In the genomic region with DNA sequence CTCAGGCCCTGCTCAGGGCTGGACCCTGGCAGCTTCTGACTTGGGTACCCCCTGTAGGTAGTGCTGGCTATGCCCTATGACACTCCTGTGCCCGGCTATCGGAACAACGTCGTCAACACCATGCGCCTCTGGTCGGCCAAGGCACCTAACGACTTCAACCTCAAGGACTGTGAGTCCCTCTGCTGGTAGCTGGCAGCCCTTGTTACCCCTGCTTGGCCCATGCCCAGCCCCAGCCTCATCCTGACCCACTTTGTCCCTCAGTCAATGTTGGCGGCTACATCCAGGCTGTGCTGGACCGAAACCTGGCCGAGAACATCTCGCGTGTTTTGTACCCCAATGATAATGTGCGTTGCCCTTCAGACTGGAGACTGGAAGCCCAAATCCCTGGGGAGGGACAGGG, we compare ENCODE assay signal across 15 mouse cellular contexts. TPM values are rescaled to one million over a fixed set of nuclear protein-coding genes. Genes with fewer than 3 reads are reported as not detected.
DNase-seq lines count a peak whose midpoint lies in the region; ATAC-seq and TF ChIP-seq lines count a peak whose summit lies in the region.
"Had no signal": no experiment of that assay in that cellular context is flagged by ENCODE, and none has a peak within 500 bp of the region (broad histone marks: within the 10 kb centered on the region; RNA-seq: fewer than 3 reads in every experiment).

No protein-coding gene starts in this region.

- ATAC-seq in hindbrain, embryonic 11.5 days (ENCODE audit: low FRiP score), result no peak

- H3K9me3 ChIP-seq in hindbrain, embryonic 11.5 days (ENCODE audit: control insufficient read depth, low read length), result no peaks in the 10 kb centered on the region
- H3K9me3 ChIP-seq: heart, embryonic 13.5 days; stomach, embryonic 15.5 days had no signal

- peak overlapping the region; percentile 71 for H3K4me3 ChIP-seq in gastrocnemius, adult 2 months
- no peak overlapping the region for H3K4me3 ChIP-seq in hindbrain, embryonic 11.5 days (ENCODE audit: low read depth, low read length)
- H3K4me3 ChIP-seq: heart, embryonic 13.5 days; stomach, embryonic 15.5 days had no signal

- H3K36me3 ChIP-seq in hindbrain, embryonic 11.5 days (ENCODE audit: control insufficient read depth, insufficient read depth, low read length), result no peaks in the 10 kb centered on the region
- H3K36me3 ChIP-seq: stomach, embryonic 15.5 days had no signal

- peak overlapping the region; percentile 98 for H3K27ac ChIP-seq in gastrocnemius, adult 2 months
- H3K27ac ChIP-seq in hindbrain, embryonic 11.5 days (ENCODE audit: low read depth, low read length), result no peak overlapping the region
- H3K27ac ChIP-seq: heart, embryonic 13.5 days; macrophage; stomach, embryonic 15.5 days had no signal

- WGBS in hindbrain, embryonic 11.5 days, result 81% methylated on average over 13 of the region's 13 CpGs

- no peak overlapping the region for H3K9ac ChIP-seq in hindbrain, embryonic 11.5 days (ENCODE audit: low read depth, low read length)
- H3K9ac ChIP-seq: stomach, embryonic 15.5 days had no signal

- intact Hi-C loops in gastrocnemius, adult 2 months (cut with DNase I), result no loop called here

- H3K27me3 ChIP-seq in hindbrain, embryonic 11.5 days (ENCODE audit: control insufficient read depth, insufficient read depth, low read length), result no peaks in the 10 kb centered on the region
- H3K27me3 ChIP-seq: heart, embryonic 13.5 days; stomach, embryonic 15.5 days had no signal

- peak; percentile 86 for DNase-seq in gastrocnemius, adult 2 months
- no peak for DNase-seq in gastrocnemius, postnatal 4 days (ENCODE audit: low spot score in 2 of 2)
- peak; percentile 51 for DNase-seq in retina, postnatal 1 day
- no peak for DNase-seq in retina, embryonic 14.5 days (ENCODE audit: low spot score)
- DNase-seq in cerebellum, postnatal 14 days, result peak; percentile 60 to 73
- peak; percentile 73 for DNase-seq in skeletal muscle tissue, adult 2 months (ENCODE audit: low read depth, low spot score)
- no peak for DNase-seq in adipocyte (ENCODE audit: low spot score)
- no peak for DNase-seq in hindbrain, embryonic 11.5 days (ENCODE audit: low spot score)
- DNase-seq: kidney, adult 11 months; layer of hippocampus, postnatal 36 days; liver had no signal

- peak; percentile 53 for TF ChIP-seq CTCF in gastrocnemius, adult 2 months (IDR thresholded peaks at IDR 0.05)

- H3K4me1 ChIP-seq in hindbrain, embryonic 11.5 days (replicated peaks; ENCODE audit: control insufficient read depth, insufficient read depth, low read length), result peaks cover 2% of the 10 kb centered on the region

- no peak overlapping the region for H3K4me2 ChIP-seq in hindbrain, embryonic 11.5 days (replicated peaks; ENCODE audit: low read depth, low read length)
- H3K4me2 ChIP-seq: heart, embryonic 13.5 days; stomach, embryonic 15.5 days had no signal

RNA-seq across cellular contexts. Expression of a gene that starts 3.8 kb away (rescaled TPM):
- total RNA-seq in gastrocnemius, adult 2 months (2021), result over 10,000 TPM in 1 of 2 experiments, 1,000 to 10,000 TPM in 1; 6,181 to 10,031 TPM
- total RNA-seq in gastrocnemius, postnatal 4 days (2021), result 1,000 to 10,000 TPM; 2,079 to 2,155 TPM
- polyA plus RNA-seq in hindbrain, embryonic 11.5 days (2014; fragmentation: Nextera tagmentation; extraction: Ambion mirVana), result 1.6 and 2.1 TPM in 2 replicates

RNA-seq across cellular contexts. Expression of a gene that starts 11.1 kb away (rescaled TPM):
- total RNA-seq in gastrocnemius, adult 2 months (2021), result 10 to 100 TPM; 14.9 to 24.6 TPM
- total RNA-seq in gastrocnemius, postnatal 4 days (2021), result 10 to 100 TPM; 37.4 to 40.2 TPM
- 16.0 and 18.0 TPM in 2 replicates for polyA plus RNA-seq in hindbrain, embryonic 11.5 days (2014; fragmentation: Nextera tagmentation; extraction: Ambion mirVana)

RNA-seq across cellular contexts. Expression of a gene that starts 24.5 kb away (rescaled TPM):
- total RNA-seq in gastrocnemius, adult 2 months (2021), result 10 to 100 TPM; 95.2 to 98.6 TPM
- total RNA-seq in gastrocnemius, postnatal 4 days (2021), result 100 to 1,000 TPM; 150 to 183 TPM
- 156 and 178 TPM in 2 replicates for polyA plus RNA-seq in hindbrain, embryonic 11.5 days (2014; fragmentation: Nextera tagmentation; extraction: Ambion mirVana)

RNA-seq across cellular contexts. Expression of a gene that starts 30.5 kb away (rescaled TPM):
- total RNA-seq in gastrocnemius, adult 2 months (2021), result 1 to 10 TPM in 1 of 2 experiments, under 1 TPM in 1; 0.77 to 2.0 TPM
- 1 to 10 TPM; 3.4 to 3.7 TPM for total RNA-seq in gastrocnemius, postnatal 4 days (2021)
- 13.6 and 14.3 TPM in 2 replicates for polyA plus RNA-seq in hindbrain, embryonic 11.5 days (2014; fragmentation: Nextera tagmentation; extraction: Ambion mirVana)
- total RNA-seq: common myeloid progenitor, adult 5-6 weeks had no signal
- polyA plus RNA-seq: macrophage had no signal

RNA-seq across cellular contexts. Expression of a gene that starts 47.1 kb away (rescaled TPM):
- 10 to 100 TPM; 13.1 to 14.2 TPM for total RNA-seq in gastrocnemius, adult 2 months (2021)
- total RNA-seq in gastrocnemius, postnatal 4 days (2021), result 10 to 100 TPM; 18.4 to 21.4 TPM
- polyA plus RNA-seq in hindbrain, embryonic 11.5 days (2014; fragmentation: Nextera tagmentation; extraction: Ambion mirVana), result 6.7 and 8.5 TPM in 2 replicates

Comparison
In these comparisons a context has a peak if more than half of its experiments do, and no peak if none do; other contexts are left out.
1. DNase-seq: peak in gastrocnemius, adult 2 months (single experiment), retina, postnatal 1 day (single experiment), cerebellum, postnatal 14 days (2 of 2) and skeletal muscle tissue, adult 2 months (single experiment); none in gastrocnemius, postnatal 4 days (0 of 2), retina, embryonic 14.5 days (single experiment), adipocyte (single experiment) and hindbrain, embryonic 11.5 days (single experiment).